Mouse (Mus musculus) midbrain, embryonic 15.5 days (tissue): ENCODE data around the gene Rbpj. TPM values are rescaled to one million over a fixed set of nuclear protein-coding genes. Genes with fewer than 3 reads are reported as not detected.

Experiments
- ATAC-seq: fragments of 200-750 bp; cut with Nextera tagmentation; replicated peaks from 2 replicates; pipeline ENCODE4 v1.8.0; 2017; ENCODE audit warnings: moderate TSS enrichment
- H3K27ac ChIP-seq: fragments of 300-500 bp; sonication (generic); 2 replicates; pipeline ENCODE4 v1.5.1; 2015; ENCODE audit warnings: mild to moderate bottlenecking, inconsistent platforms
- H3K27me3 ChIP-seq: fragments of 300-500 bp; sonication (generic); replicated peaks from 2 replicates; pipeline ENCODE4 v1.6.1; 2015; ENCODE audit warnings: inconsistent platforms
- H3K36me3 ChIP-seq: fragments of 300-500 bp; sonication (generic); replicated peaks from 2 replicates; pipeline ENCODE4 v1.6.1; 2015; ENCODE audit warnings: inconsistent platforms
- H3K4me1 ChIP-seq: fragments of 300-500 bp; sonication (generic); 2 replicates; pipeline ENCODE4 v1.6.1; 2015; ENCODE audit warnings: inconsistent platforms
- H3K4me2 ChIP-seq: fragments of 300-500 bp; sonication (generic); 2 replicates; pipeline ENCODE4 v1.6.1; 2015; ENCODE audit warnings: inconsistent platforms, mild to moderate bottlenecking, moderate library complexity
- H3K4me3 ChIP-seq: fragments of 300-500 bp; sonication (generic); 2 replicates; pipeline ENCODE4 v1.5.1; 2015; ENCODE audit warnings: mild to moderate bottlenecking, inconsistent platforms
- H3K9ac ChIP-seq: fragments of 300-500 bp; sonication (generic); 2 replicates; pipeline ENCODE4 v1.6.1; 2015; ENCODE audit warnings: mild to moderate bottlenecking, inconsistent platforms
- H3K9me3 ChIP-seq: fragments of 300-500 bp; sonication (generic); 2 replicates; pipeline ENCODE4 v1.6.1; 2016; ENCODE audit warnings: inconsistent platforms
- WGBS: fragments of 180-500 bp; shearing (Covaris S2); methylation state at CpG from one replicate; pipeline ENCODE4 v1.1.7; 2015; ENCODE audit warnings: mixed read lengths; 5-methylcytosine and 5-hydroxymethylcytosine counted together
- polyA plus RNA-seq: library from polyadenylated mRNA; unstranded; fragments of >200 nt; fragmentation: Nextera tagmentation; extraction: Ambion mirVana; gene quantifications from 2 replicates; pipeline ENCODE4 v1.2.1, GENCODE M21; 2015

Rbpj gene
- polyA plus RNA-seq, 1 experiment from 2014 or later = 32.2 TPM

GRCm38 (mm10) chr5:53566485-53567083, 100.6 kb downstream of the Rbpj start:
- Histone ChIP-seq H3K4me1 (no peaks in the 10 kb centered on the region), H3K36me3 (no peaks in the 10 kb centered on the region), H3K9me3 (no peaks in the 10 kb centered on the region), H3K9ac (no peak overlapping the region), H3K27me3 (no peaks in the 10 kb centered on the region), H3K4me2 (no peak overlapping the region), H3K4me3 (no peak overlapping the region), H3K27ac (no peak overlapping the region)
- 95% methylated on average over 15 of the region's 15 CpGs for WGBS
- no peak for ATAC-seq

GRCm38 (mm10) chr5:53572496-53572895, 106.5 kb downstream of the Rbpj start:
- Histone ChIP-seq H3K4me2 (no peak overlapping the region), H3K27me3 (no peaks in the 10 kb centered on the region), H3K27ac (no peak overlapping the region), H3K4me3 (no peak overlapping the region), H3K9me3 (no peaks in the 10 kb centered on the region), H3K4me1 (no peaks in the 10 kb centered on the region), H3K9ac (no peak overlapping the region), H3K36me3 (no peaks in the 10 kb centered on the region)
- ATAC-seq = no peak
- 79% methylated on average over 5 of the region's 5 CpGs for WGBS

- H3K4me1 ChIP-seq = no peaks in the 10 kb centered on the region
- H3K9ac ChIP-seq = no peak overlapping the region
- ATAC-seq = no peak
- H3K36me3 ChIP-seq = no peaks in the 10 kb centered on the region
- WGBS = 50% methylated on average over 3 of the region's 3 CpGs
- no peak overlapping the region for H3K27ac ChIP-seq
- no peaks in the 10 kb centered on the region for H3K27me3 ChIP-seq
- H3K4me2 ChIP-seq = no peak overlapping the region
- H3K4me3 ChIP-seq = no peak overlapping the region
- no peaks in the 10 kb centered on the region for H3K9me3 ChIP-seq
Observed at GRCm38 (mm10) chr5:53574883-53575442, 109.0 kb downstream of the Rbpj start.

GRCm38 (mm10) chr5:53577272-53577889, 111.4 kb downstream of the Rbpj start:
- Histone ChIP-seq H3K4me1 (no peaks in the 10 kb centered on the region), H3K36me3 (no peaks in the 10 kb centered on the region), H3K4me2 (no peak overlapping the region), H3K27ac (no peak overlapping the region), H3K9ac (no peak overlapping the region), H3K9me3 (no peaks in the 10 kb centered on the region), H3K27me3 (no peaks in the 10 kb centered on the region), H3K4me3 (no peak overlapping the region)
- 82% methylated on average over 10 of the region's 10 CpGs for WGBS
- ATAC-seq = no peak

- H3K9ac ChIP-seq = no peak overlapping the region
- no peak overlapping the region for H3K4me2 ChIP-seq
- H3K27ac ChIP-seq = no peak overlapping the region
- H3K27me3 ChIP-seq = no peaks in the 10 kb centered on the region
- no peak overlapping the region for H3K4me3 ChIP-seq
- no peaks in the 10 kb centered on the region for H3K36me3 ChIP-seq
- ATAC-seq = no peak
- H3K4me1 ChIP-seq = peaks cover 6% of the 10 kb centered on the region; the same call in 1 of the 2 replicates
- H3K9me3 ChIP-seq = no peaks in the 10 kb centered on the region
- 94% methylated on average over 9 of the region's 9 CpGs for WGBS
Observed at GRCm38 (mm10) chr5:53584069-53584767, 118.3 kb downstream of the Rbpj start.

GRCm38 (mm10) chr5:53588421-53589171, 122.6 kb downstream of the Rbpj start:
- H3K9ac ChIP-seq = peak overlapping the region; percentile 85
- no peak; the same call in 1 of the 2 replicates for ATAC-seq
- H3K27ac ChIP-seq = peak overlapping the region; percentile 99
- peak overlapping the region; percentile 70 for H3K4me2 ChIP-seq
- H3K4me1 ChIP-seq = peaks cover 27% of the 10 kb centered on the region
- no peaks in the 10 kb centered on the region for H3K36me3 ChIP-seq
- H3K27me3 ChIP-seq = no peaks in the 10 kb centered on the region
- H3K9me3 ChIP-seq = no peaks in the 10 kb centered on the region
- peak overlapping the region; percentile 85 for H3K4me3 ChIP-seq
- WGBS = 2% methylated on average over 18 of the region's 34 CpGs

GRCm38 (mm10) chr5:53589172-53589960, 123.4 kb downstream of the Rbpj start:
- peak overlapping the region; percentile 70 for H3K4me2 ChIP-seq
- peak overlapping the region; percentile 85 for H3K4me3 ChIP-seq
- peak overlapping the region; percentile 91 for H3K9ac ChIP-seq
- H3K27ac ChIP-seq = peak overlapping the region; percentile 99
- ATAC-seq = peak; percentile 89
- WGBS = under 1% methylated on average over 72 of the region's 72 CpGs
- no peaks in the 10 kb centered on the region for H3K9me3 ChIP-seq
- peaks cover 31% of the 10 kb centered on the region for H3K4me1 ChIP-seq
- H3K36me3 ChIP-seq = no peaks in the 10 kb centered on the region
- no peaks in the 10 kb centered on the region for H3K27me3 ChIP-seq

- Histone ChIP-seq H3K4me2 (peak overlapping the region; percentile 70), H3K27me3 (no peaks in the 10 kb centered on the region), H3K9ac (peak overlapping the region; percentile 91), H3K4me1 (peaks cover 33% of the 10 kb centered on the region), H3K9me3 (no peaks in the 10 kb centered on the region), H3K27ac (peak overlapping the region; percentile 99), H3K36me3 (no peaks in the 10 kb centered on the region), H3K4me3 (peak overlapping the region; percentile 85)
- WGBS = under 1% methylated on average over 57 of the region's 59 CpGs
- peak; percentile 88 for ATAC-seq
Observed at GRCm38 (mm10) chr5:53590179-53590765, 124.3 kb downstream of the Rbpj start.

- H3K27ac ChIP-seq = peak overlapping the region; percentile 99
- peak overlapping the region; percentile 91 for H3K9ac ChIP-seq
- H3K4me3 ChIP-seq = peak overlapping the region; percentile 85
- H3K4me1 ChIP-seq = peaks cover 33% of the 10 kb centered on the region
- peak overlapping the region; percentile 70 for H3K4me2 ChIP-seq
- no peaks in the 10 kb centered on the region for H3K27me3 ChIP-seq
- ATAC-seq = peak; percentile 18
- WGBS = 4% methylated on average over 49 of the region's 67 CpGs
- no peaks in the 10 kb centered on the region for H3K9me3 ChIP-seq
- H3K36me3 ChIP-seq = no peaks in the 10 kb centered on the region
Observed at GRCm38 (mm10) chr5:53590875-53591682, 125.1 kb downstream of the Rbpj start.

GRCm38 (mm10) chr5:53591683-53592050, 125.7 kb downstream of the Rbpj start:
- H3K27ac ChIP-seq = peak overlapping the region; percentile 99
- H3K9ac ChIP-seq = peak overlapping the region; percentile 91
- H3K36me3 ChIP-seq = no peaks in the 10 kb centered on the region
- WGBS = under 1% methylated on average over 8 of the region's 8 CpGs
- H3K27me3 ChIP-seq = no peaks in the 10 kb centered on the region
- H3K9me3 ChIP-seq = no peaks in the 10 kb centered on the region
- no peak for ATAC-seq
- peak overlapping the region; percentile 85 for H3K4me3 ChIP-seq
- H3K4me1 ChIP-seq = peaks cover 33% of the 10 kb centered on the region
- peak overlapping the region; percentile 70 for H3K4me2 ChIP-seq
